Mouse (Mus musculus): Measurements from ENCODE around the gene Cnot9. TPM values are rescaled to one million over a fixed set of nuclear protein-coding genes. Genes with fewer than 3 reads are reported as not detected.
"Not testable (repeated sequence)": the region's sequence is repeated elsewhere in the genome, so short reads cannot be mapped to it uniquely, and the experiment has no call there.

Gene Cnot9
- total RNA-seq (2021), result 10 to 100 TPM; 24.0 to 26.7 TPM
- polyA plus RNA-seq (2012; rRNA removed), result 8.4 and 10.1 TPM in 2 replicates
- long read RNA-seq, transcript Cnot9-201 (8 exons, 3,268 nt), result major isoform, 13 of 20 reads
- long read RNA-seq, partial matches to known transcripts, result 0 of 20 reads
- long read RNA-seq, other reads (novel, unspliced or antisense), result 7 of 20 reads

DNA sequence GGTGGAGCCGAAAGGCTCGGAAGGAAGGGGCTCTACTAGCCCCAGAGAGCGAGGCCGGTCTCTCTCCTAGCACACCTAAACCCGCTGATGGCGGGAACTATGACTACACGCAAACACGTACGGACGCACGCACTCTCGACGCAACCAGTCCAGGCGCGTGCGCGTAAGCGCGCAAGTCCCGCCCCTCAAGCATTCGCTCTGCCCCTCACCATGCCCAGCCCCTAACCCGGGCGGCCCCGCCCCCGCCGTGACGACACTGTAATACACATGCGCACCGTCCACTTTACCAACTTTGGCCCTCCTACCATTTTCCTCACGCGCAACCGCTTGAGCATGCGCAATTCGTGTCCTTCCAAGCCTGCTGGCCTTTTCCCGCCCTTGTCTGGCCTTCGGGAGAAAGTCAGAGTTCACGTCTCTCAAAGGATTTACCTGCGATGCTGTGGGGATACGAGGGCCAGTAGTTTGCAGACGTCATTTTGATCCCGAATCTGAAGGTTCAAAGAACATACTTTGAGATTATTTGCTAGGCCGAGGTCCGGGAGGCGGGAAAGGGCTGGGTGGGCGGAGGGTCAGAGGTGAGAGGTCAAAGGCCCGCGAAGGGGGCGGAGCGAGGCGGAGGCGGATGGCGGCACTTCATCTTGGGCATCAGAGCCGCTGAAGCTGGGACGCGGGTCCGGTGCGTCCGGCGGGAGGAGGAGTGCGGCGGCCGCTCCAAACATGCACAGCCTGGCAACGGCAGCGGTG, at the start of gene Cnot9:
Gene Cnot9, plus strand, starts transcription at position 338 of the 744 bp plus-strand sequence.
- DNase-seq, result peak; percentile 100

DNA sequence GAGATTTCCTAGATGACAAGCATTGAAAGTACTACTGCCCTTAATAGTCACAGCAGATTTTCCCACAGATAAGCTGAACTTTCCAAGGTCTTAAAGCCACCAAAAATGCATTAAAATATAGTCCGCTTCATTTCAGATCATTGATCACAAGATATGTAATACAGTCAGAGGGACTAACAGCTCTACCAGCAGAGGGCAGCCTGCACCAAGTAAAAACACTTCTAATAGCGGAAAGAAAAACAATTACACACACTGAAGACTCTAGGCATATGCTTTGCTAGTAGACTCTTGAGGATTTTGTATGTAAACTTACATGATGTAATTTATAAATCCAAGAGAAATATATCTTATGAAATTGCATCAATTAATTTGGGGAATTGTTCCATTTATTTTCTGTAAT, 45.6 kb upstream of the Cnot9 start:
- DNase-seq, result peak; percentile 46

DNA sequence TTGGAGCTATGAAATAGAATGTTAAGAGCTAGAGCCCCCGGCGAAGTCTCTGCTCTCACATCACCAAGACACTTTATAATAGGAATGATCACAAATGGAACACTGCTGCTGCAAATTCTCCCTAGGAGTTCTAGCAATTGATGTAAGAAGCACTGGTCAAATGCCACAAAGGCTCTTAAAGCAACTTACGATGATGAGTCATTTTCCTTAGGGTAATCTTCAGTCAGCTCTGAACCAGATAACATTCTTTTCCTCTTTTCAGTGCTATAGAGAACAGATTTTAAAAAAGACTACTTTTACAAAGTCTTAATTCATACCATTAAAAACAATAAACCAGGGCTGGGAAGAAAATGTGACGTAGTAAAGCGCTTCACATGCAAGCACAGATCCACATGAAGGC, 20.1 kb upstream of the Cnot9 start:
- no peak for DNase-seq

DNA sequence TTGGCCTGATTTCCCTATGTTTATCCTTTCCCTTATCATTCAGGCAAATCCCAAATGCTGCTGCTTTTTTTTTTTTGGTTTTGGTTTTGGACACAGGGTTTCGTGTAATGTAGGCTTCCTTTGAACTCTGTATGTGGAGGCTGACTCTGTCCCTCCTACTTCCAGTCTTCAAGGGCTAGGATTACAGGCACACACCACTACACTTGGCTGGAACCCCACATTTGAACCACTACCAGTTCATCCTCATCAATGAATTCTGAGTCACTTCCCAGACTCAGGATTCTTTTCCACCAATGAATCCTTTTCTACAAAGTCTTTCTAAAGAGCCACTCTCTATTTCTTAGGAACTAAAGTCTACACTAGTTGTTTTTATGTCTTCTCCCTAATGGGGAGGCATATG, 4.8 kb upstream of the Cnot9 start:
- no peak for DNase-seq

DNA sequence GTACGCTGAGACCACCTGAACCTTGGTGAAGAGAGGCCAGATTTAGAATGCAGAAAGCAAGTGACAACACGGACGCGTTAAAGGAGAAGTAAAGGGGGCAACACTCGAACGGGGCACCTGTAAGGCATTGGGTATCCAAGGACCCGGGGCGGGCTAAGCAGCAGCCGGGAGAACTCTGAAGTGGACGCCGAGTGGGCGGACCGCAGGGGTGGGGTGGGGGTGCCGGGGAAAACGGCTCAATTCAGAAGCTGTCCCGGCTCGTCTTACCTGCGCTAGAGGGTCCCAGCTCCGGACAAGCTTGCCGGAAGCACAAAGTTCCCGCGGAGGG, 501 bp upstream of the Cnot9 start:
- DNase-seq, result no peak

DNA sequence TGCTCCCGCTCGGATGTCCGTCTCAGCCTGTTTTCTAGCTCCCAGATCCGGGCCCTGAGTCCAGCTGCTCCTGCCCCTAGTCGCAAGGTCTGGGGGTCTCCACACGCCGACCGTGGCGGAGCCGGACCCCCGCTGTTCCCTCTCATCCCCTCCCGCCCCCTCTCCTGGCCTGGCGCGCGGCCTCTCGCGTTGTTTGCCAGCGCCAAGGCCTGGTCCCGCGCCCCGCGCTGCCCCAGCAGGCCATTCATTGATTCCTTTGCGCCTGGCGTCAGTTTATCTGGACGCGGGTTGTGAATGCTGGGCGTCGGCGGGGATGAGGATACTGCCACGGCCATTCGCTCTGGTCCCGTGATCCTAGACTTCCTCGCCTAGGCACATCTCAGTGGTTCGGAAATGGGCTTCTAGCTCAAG, 618 bp downstream of the Cnot9 start:
- DNase-seq, result peak; percentile 72

DNA sequence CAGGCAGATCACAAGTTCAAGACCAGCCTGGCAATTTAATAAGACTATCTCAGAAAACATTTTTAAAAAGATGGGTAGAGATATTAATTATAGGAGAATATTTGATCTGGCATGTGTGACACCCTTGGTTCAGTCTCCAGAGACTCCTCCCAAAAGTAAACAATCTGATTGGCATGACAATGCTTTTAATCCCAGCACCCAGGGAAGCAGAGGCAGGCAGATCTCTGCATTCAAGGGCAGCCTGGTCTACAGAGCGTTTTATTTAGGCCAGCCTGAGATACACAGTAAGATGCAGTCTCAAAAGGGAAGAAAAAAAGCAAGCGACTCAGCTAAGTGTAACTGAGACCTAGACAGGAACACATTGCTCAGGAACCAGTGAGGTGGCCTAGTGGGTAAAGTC, 1.9 kb downstream of the Cnot9 start:
- no peak for DNase-seq

DNA sequence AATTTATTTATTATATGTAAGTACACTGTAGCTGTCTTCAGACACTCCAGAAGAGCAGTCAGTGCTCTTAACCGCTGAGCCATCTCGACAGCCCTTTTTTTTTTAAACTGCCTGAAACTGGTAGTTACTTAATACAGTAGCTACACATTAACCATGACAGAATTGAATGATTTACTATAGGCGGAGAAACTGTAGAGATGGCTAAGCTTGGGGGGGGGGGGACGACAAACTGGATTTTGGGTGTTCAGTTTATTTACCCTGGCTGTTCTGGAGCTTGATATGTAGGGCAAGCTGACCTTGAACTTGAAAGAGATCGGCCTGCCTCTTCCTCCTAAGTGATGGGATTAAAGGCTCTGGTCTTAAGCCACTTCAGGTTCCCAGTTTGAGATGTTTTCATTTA, 5.4 kb downstream of the Cnot9 start:
- DNase-seq, result no peak

DNA sequence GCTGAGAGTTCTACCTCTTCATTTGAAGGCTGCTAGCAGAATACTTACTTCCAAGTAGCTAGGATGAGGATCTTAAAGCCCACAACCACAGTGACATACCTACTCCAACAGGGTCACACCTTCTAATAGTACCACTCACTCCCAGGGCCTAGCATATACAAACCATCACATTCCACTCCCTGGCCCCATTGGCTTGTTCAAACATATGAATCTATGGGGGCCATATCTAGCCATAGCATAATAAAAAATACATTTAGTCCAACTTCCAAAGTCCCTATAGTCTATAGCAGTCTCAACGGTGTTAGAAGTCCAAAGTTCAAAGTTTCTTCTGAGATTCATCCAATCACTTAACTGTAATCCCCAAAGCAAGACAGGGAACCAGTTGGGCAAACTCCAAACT, 7.1 kb downstream of the Cnot9 start:
- not testable (repeated sequence) for DNase-seq

DNA sequence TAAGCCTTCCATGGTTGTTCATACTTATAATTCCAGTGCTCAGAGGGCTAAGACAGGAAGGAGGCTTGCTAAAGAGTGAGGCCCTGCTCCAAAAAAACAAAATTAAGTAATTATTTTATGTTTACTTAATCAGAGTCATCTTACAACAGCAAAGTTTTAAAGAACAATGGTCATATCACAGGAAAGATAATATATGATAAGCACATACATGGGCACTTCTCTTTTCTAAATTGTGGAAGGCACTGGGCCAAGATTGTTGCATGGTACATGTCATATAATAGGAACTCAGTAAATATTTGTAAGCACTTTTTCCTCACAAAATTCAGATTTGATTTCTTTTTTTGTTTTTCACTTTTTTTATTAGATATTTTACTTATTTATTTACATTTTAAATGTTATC, 14.0 kb downstream of the Cnot9 start:
- DNase-seq, result no peak

DNA sequence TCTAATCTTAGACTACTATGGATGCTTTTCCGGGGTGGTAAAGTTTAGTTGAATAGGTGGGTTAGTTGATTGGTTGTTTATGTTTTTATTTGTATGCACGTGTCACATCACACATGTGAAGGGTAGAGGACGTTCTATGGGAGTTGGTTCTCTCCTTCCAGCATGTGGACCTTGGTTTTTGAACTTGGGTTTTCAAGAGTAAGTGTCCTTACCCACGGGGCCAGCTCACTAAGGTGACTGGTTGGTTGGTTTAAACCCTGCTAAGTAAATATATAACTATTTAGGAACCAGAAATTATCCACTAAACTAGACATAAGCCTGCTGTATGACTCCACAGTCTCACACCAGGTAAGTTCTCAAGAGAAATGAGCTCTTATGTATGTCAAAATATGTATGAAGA, 18.9 kb downstream of the Cnot9 start:
- no peak for DNase-seq

DNA sequence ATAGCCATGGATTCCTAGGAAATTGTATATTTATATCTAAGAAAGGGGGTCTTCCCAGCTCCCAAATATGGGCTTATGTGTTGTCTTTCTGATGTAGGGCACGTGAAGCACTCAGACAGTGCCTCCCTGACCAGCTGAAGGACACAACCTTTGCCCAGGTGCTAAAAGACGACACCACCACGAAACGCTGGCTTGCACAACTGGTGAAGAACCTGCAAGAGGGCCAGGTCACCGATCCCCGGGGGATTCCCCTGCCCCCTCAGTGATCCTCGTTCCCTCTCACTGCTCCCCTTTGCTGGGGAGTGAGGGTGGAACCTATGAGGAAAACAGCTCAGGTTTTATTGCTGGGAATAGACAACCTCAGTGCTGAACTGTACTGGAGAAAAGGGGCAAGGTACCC, 22.7 kb downstream of the Cnot9 start:
- no peak for DNase-seq

DNA sequence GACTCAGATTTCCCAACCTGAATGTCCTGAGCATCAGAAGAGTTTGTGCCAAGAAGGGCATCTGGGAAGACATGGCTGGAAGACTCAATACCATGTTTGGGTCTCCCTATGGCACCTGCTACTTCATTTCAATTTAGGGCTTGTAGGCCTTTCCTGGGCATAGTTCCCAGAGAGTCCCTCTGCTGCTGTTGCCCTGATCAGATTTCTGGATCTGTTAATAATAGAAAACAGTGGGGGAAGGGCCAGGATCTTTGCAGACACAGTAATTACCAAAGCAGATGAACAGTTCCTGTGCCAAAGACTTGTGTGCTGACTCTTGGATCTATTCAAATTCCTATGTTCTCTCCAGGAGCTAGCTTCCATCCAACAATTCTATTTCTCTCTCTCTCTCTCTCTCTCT, 32.8 kb downstream of the Cnot9 start:
- no peak for DNase-seq

DNA sequence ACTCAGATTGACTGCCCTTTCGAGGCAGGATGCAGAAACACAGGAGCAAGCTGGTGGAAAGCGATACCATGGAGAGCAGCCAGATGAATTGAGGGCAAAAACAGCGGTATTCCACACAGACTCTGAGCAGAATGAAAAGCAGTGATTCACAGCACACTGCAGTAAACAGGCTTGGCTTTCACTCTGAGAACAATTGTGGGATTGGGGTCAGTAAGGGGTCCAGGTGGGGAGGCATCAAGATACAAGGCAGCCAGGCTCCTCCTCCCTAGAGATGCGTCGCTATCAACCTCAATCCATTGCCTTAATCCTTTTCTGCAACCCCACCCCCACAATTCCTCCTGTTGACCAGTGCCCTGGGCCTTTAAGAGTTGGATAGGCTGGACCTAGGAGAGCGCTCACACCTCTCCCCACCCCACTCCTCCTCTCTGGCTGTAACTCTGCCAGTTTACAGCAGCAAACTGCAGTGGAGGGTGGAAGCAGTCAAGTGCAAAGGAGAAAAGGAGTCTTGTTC, 36.6 kb downstream of the Cnot9 start, which contains the start of gene Plcd4:
Gene Plcd4, plus strand, starts transcription at position 438 of the 511 bp plus-strand sequence.
- peak; percentile 25 for DNase-seq

DNA sequence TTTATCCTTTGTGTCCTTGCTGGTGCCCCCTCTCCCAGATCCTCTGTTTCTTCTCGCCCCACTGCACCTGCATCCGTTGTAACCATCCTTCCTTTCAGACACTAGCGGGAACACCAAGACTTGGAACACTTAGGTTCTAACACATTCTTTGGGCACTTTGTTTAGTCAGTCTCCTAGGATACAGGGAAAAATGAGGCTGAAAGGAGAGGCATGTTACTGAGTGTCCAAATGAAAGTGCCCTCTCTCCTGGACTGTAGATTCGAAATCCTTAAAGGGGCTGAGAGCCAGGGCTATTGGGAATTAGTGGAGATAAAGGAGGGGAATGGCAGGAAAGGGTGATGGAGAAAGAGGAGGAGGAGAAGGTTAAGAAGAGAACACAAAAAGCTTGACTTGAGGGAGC, 38.3 kb downstream of the Cnot9 start, which contains the start of gene Usp37:
Gene Usp37, minus strand, starts transcription at position 101 of the 400 bp plus-strand sequence.
- no peak for DNase-seq

DNA sequence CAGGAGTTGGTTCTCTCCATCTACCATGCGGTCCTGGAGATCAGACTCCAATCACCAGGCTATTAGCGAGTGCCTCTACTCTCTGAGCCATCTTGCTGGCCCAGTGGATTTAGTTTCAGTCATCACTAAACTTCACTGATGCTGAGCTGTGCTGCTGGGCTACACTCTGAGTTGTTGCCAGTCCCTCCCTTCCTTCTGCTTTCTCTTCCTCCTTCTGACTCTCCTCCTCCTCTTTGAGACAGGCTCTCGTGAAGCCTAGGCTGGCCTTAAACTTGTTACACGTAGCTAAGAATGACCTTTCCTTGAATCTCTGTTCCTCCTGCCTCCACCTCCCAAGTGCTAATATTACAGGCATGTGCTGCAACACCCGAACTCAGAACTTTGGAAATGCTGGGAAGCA, 53.2 kb downstream of the Cnot9 start:
- DNase-seq, result no peak

DNA sequence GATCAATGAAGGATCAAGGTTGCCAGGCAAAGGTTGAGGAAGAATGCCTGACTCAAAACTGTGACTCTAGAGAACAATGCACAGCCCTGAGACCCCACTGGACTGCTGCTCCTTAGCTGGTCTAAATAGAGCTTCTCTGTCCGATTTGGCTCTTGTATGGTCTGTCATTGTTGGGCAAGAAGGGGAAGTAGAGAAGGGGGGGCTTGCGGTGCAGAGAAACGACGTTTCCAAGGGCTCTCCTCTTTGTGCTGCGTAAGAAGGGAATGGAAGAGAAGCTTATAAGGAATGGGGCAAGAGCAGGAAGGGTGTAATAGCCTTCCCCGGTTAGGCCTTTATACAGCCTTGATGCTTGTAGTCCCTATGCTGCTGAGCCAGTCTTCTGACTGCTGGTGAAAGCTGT, 60.0 kb downstream of the Cnot9 start:
- DNase-seq, result no peak

DNA sequence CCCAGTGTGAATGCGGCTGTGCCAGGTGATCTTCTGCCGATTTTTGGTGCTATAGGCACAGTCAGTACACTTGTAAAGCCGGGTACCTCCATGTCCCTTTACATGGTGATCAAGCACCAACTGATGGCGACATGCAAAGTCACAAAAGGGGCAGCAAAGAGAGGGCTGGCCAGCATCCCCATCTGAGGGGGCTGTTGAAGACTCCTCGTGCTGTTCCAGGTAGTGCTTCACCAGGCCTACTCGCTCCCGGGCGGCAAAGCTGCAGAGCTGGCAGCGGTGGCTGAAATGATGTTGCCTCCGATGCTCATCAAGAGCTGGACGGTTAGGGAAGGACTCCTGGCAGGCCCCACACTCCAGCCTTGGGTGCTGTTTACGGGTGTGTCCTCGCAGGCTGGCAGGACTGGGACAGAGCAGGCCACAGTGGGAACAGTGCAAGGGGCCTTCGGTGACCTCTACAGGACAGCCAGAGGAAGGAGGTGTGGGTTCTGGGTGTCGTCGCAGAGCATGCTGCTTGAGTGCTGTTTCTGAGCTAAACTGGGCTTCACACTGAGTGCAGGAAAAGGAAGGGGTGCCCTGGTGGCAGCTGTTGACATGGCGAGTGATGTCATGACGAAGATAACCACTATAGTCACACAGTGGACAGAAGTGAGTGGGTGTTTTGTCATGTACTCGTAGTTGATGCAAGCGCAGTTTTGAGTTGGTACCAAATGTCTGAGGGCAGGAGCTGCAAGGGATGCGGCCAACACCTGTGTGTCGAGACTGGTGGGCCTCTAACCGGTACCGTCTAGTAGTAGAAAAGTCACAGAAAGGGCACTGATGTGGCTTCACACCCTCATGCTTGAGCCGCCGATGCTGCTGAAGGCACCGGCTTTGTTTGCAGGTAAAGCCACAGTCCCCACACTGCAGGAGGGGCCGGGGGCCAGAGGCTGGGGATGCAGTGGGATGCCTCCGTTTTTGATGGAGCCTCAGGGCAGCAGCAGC, 64.2 kb downstream of the Cnot9 start:
- no peak for DNase-seq

All from adrenal gland, adult 2 months (tissue).